Mouse (Mus musculus) urinary bladder, adult 18-20 months (tissue): ENCODE measurements around the gene Mei1.
"Not testable (repeated sequence)": the region's sequence is repeated elsewhere in the genome, so short reads cannot be mapped to it uniquely, and the experiment has no call there.

Experiments used
- DNase-seq, 2 experiments: peaks; one replicate each; pipeline ENCODE4 v3.0.0; 2022; ENCODE audit warnings: low spot score in 2 of 2, mixed read lengths in 2 of 2

Mei1 gene

GRCm38 (mm10) chr15:82085606-82086005 is 15.8 kb downstream of the Mei1 start:
- no peak for DNase-seq

DNA sequence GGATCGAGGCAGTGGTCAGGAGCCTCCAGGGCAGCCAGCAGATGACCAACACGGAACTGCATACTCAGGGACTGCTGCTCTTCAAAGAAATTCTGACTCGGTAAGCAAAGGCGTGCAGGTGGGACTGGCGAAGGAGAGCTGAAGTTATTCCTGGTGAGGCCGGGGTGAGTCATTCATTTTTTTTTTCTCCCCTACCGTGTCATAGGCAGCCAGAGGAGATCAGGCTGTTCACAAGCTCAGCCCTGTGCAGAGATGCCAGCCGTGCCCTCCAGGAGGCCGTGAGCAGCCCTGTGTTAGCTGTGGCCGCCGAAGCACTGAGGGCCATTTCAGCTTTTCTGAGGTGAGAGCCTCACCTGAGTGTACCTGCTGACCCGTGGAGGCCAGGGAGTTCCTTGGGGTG is 16.3 kb downstream of the Mei1 start:
- DNase-seq: no peak

DNA sequence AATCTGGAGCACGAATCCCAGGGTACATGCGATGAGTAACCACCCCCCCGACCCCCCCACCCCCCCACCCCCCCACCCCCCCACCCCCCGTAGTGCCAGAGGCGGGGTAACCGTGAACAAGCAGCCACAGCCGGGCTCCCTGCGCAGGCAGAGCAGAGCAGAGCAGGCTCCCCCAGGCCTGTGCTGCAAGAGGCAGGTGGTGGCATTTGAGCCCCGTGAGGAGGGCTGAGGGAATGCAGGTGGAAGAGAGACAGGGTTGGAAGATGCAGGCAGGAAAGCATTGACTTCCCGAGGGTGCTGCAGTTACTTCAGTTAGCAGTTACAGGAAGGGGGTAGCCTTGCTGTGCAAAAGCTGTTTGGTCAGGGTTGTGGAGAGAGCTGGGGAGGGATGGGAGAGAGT is 17.5 kb downstream of the Mei1 start:
- no peak for DNase-seq

GRCm38 (mm10) chr15:82091061-82091460 is 21.3 kb downstream of the Mei1 start:
- no peak for DNase-seq

GRCm38 (mm10) chr15:82106953-82107555 is 37.3 kb downstream of the Mei1 start:
- DNase-seq: peak in 1 of 2 experiments; percentile 24

DNA sequence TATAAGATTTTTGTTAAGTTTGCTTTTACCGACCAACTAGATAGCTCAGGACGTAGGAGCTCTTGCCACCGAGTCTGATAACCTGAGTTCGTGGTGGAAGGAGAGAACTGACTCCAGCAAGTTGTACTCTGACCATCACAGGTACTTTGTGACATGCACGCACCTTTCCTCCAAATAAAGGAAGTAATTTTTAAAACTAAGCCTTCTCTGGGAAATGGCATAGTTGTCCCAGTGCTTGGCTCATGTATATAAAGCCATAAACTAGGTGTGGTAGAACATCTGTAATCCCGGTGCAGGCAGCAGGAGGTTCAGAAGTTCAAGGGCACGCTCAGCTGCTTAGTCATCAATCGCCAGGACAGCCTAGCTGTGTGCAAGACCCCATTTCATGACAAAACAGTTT is 50.7 kb downstream of the Mei1 start:
- no peak for DNase-seq

- DNase-seq: not testable (repeated sequence)
Observed at GRCm38 (mm10) chr15:82126690-82127089, 56.9 kb downstream of the Mei1 start.

DNA sequence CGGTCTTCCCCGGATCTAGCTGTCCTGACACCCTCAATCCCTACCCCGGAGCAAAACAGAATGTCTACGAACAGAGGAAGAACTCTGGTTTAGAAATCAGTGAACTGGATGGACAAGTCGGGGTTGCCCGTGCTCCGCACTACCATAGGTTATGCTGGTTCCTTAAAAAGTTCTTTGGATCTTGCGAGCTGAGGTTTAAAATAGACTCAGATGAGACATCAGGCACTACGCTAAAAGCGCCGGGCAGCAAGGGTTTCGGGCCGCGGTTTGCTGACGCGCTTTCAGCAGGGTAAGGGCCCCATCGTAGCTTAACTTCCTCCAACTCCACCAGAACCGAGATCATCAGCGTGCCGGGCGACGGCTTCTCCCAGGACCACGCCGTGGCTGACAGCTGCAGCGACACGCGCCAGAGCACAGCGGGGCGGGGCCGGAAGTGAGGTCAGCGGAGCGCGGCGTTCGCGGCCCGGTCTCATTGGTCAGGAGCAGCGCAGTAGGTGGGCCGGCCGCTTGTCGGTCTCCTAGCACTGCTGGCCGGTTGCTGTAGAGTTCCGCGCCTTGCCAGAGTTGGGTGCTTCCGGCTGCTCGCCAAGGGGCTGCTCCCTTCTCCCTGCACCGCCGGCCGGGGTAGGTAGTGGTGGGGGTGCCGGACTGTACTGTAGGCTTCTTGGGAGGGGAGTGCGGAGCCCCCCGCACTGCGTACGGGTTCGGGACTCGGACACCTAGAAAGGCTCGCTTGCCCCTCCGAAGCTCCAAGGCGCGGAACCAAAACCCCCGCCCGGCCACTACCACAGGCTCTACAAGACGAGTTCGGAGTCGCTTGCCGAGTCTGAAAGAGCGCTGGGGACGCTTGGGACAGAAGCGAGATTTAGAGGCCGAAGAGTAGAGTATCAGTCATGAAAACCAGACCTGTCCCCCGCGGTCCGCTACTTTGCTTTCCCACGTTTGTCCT is 57.9 kb downstream of the Mei1 start, which contains the start of gene Ccdc134:
Gene Ccdc134, plus strand, starts transcription at position 497 of the 949 bp plus-strand sequence.
- peak; percentile 94 to 96 for DNase-seq

DNA sequence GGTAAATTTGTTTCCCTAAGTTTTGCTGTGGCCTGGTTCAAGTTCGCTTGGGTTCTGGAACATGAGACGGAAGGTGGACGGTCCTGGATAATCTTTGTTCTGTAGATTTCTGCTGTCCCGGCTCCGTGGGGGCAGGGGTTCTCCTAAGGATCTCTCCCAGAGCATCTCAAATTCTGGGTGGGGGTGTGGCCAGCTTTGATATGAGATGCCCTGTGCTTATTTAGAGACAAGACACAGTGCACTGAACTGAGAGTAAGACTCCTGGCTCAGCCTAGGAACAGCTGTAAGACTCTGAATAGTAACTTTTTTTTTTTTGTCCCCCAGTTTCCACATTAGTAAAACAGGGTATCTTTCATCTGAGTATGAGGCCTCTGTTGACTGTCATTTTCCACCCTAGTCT is 58.6 kb downstream of the Mei1 start:
- DNase-seq: peak in 1 of 2 experiments; percentile 5

DNA sequence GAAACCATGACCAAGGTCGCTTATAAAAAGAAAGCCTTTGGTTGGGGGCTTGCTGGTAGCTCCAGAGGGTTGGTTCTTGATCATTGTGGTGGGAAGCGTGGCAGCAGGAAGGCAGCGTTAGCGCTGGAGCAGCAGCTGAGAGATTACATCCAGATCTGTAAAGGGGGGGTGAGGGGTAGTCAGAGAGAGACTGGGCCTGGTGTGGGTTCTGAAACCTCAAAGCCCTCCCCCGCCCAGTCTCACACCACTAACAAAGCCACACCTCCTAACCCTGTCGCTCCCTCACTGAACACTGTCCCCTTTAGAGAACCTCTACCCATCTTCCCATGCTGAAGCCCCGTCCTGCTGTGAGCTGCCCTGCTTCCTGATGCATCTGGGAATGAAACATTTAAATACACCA is 60.8 kb downstream of the Mei1 start:
- no peak for DNase-seq

- DNase-seq: no peak
Observed at GRCm38 (mm10) chr15:82135372-82135771, 65.6 kb downstream of the Mei1 start.

DNA sequence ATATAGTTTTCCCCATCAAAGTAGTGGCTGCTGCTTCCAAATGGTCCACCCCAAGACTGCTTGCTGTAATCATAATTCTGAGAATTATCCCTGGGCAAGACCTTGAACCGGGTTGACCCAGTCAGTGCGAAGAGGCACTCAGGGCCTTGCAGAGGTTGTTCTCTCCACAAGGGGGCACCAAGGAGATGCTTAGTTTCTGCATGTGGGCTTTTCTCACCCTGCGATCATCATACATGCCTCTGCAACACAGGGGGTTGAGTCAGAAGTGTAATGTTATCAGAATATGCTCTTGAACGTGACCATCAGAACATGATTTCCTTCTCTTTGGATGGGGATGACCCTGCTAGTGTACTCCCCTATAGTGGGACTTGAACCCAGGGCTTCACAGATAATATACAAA is 68.8 kb downstream of the Mei1 start:
- peak in 1 of 2 experiments; percentile 37 for DNase-seq

- DNase-seq: no peak
Observed at GRCm38 (mm10) chr15:82139196-82139595, 69.4 kb downstream of the Mei1 start.

DNA sequence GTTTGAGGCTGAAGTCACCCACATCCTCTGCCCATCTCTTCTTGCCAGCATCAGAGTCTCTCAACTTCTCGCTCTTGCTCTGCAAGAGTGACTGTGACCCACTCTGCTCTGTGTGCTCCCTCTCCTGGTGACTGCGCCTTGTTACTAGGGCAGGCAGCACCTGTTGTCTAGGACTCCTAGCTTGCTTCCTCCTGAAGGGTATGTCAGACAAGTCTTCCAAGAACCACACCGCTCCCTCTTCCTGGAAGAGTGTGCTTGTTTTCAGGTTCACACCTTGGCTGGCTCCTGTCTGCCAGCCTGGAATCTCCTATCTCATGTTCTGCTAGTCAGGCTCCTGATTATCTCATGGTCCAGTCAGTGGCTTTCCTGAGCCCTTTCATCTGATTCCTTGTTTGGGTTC is 70.6 kb downstream of the Mei1 start:
- DNase-seq: no peak

DNA sequence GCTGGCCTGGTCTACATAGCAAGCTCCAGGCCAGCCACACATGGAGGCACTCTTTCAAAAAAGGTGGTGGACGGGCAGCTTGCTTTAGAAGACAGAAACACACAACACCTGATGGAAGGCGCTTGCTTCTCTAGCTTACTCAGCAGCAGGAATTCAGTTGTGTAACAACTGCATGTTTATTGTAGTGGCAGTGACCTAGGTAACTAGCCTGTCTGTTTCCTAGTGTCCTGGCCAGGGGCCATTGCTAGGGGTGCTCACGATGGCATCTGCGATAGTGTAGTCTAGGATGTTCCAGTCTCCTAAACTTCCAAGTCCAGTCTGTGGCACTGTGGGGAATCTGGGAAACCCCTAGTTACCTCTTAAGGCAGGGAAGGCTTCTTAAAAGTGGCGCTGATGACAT is 74.4 kb downstream of the Mei1 start:
- DNase-seq: no peak

GRCm38 (mm10) chr15:82145408-82145807 is 75.6 kb downstream of the Mei1 start:
- DNase-seq: no peak

DNA sequence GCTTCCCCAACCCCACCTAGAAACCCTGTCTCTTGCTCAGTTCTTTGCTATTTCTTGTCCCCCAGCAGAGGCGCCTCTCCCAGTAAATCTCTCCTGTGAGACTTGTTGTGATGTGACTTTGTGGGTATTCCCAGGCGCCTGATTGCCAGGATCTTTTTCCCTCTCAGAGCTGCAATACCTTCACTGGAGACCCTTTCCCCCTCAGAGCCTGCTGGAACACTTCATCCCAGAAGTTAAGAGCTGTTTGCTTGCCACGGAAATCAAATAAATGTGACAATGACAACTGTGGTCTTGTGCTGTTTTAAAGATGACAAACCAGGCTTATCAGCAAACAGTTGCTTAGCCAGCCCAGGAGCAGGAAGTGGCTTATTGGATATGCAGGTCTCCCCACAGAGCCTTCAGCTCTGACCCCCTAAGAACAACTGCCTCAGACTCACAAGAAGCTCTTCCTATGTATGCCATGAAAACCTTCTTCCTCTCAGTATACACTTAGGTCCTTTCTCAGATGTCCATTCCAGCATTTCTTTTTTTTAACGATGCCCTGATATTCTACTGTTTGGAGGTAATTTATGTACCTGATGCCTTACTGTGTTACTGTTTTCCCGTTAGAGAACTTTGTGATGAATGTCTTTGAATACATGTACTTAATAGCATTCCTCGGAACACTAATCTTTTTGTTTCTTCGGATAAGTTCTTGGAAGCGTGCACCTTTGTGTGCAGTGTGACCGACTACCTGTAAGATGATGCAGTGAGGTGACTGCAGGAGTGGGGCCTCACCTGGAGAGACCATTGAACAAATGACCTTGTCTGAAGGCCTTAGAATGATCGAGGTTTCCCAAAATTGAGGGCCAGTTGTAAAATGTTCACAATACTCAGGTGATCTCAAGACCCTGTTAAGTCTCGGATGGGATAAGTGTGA is 76.3 kb downstream of the Mei1 start:
- DNase-seq: no peak

- DNase-seq: peak; percentile 92 to 99
Observed at GRCm38 (mm10) chr15:82146770-82147610, 77.2 kb downstream of the Mei1 start, which contains the start of gene Srebf2. Gene Srebf2, plus strand, starts transcription at chr15:82147181.

- DNase-seq: peak in 1 of 2 experiments; percentile 67
Observed at GRCm38 (mm10) chr15:82147611-82148111, 77.9 kb downstream of the Mei1 start.

GRCm38 (mm10) chr15:82148510-82148911 is 78.7 kb downstream of the Mei1 start:
- no peak for DNase-seq

GRCm38 (mm10) chr15:82150042-82150441 is 80.2 kb downstream of the Mei1 start:
- DNase-seq: no peak
